Mouse (Mus musculus) heart, embryonic 10.5 days (tissue): ENCODE measurements around the gene Elavl2. TPM values are rescaled to one million over a fixed set of nuclear protein-coding genes. Genes with fewer than 3 reads are reported as not detected.

ENCODE experiments used
- DNase-seq: peaks from one replicate; pipeline ENCODE4 v3.0.0-alpha.2; 2017; ENCODE audit warnings: low spot score
- H3K27ac ChIP-seq: fragments of 300-500 bp; sonication (generic); 2 replicates; pipeline ENCODE4 v1.5.1; 2016; ENCODE audit warnings: mild to moderate bottlenecking
- H3K27me3 ChIP-seq: fragments of 300-500 bp; sonication (generic); 2 replicates; pipeline ENCODE4 v1.6.1; 2016; ENCODE audit warnings: mild to moderate bottlenecking; ENCODE audit not compliant: poor library complexity, insufficient read depth, severe bottlenecking
- H3K36me3 ChIP-seq: fragments of 300-500 bp; sonication (generic); 2 replicates; pipeline ENCODE4 v1.6.1; 2016; ENCODE audit warnings: mild to moderate bottlenecking, moderate library complexity
- H3K4me1 ChIP-seq: fragments of 300-500 bp; sonication (generic); 2 replicates; pipeline ENCODE4 v1.6.1; 2016; ENCODE audit warnings: mild to moderate bottlenecking
- H3K4me3 ChIP-seq: fragments of 300-500 bp; sonication (generic); 2 replicates; pipeline ENCODE4 v1.5.1; 2016; ENCODE audit warnings: mild to moderate bottlenecking, moderate library complexity
- H3K9me3 ChIP-seq: fragments of 300-500 bp; sonication (generic); 2 replicates; pipeline ENCODE4 v1.6.1; 2016; ENCODE audit warnings: mild to moderate bottlenecking, moderate library complexity
- WGBS: fragments of 180-500 bp; shearing (Covaris S2); methylation state at CpG from one replicate; pipeline ENCODE4 v1.1.7; 2016; 5-methylcytosine and 5-hydroxymethylcytosine counted together
- polyA plus RNA-seq: library from polyadenylated mRNA; unstranded; fragments of >200 nt; fragmentation: Nextera tagmentation; extraction: Ambion mirVana; gene quantifications from 2 replicates; pipeline ENCODE4 v1.2.1, GENCODE M21; 2016

The Elavl2 gene
- 1.8 and 2.5 TPM in 2 replicates for polyA plus RNA-seq

DNA sequence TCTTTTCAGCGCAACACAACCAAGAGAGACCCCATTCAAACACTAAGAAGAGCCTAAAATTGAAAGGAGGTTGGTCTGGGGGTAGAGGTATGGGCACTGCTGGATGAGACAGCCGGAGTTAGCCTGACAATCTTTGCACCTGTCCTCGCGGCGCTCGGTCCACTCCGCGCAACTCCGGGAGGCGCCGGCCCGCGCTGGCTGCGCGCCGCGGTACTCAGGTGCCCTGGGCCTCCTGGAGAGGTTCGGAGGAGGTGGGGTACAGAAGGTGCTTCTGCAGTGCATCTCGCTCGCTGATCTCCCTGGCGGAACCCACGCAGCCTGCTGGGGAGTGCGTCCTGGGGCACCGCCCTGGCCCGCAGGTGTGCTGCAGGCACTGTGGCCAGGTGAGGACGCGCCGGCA lies at the start of gene Elavl2:
TSS of gene Elavl2 (minus strand) at position 363 of the 400 bp plus-strand sequence.
- H3K9me3 ChIP-seq: no peaks in the 10 kb centered on the region
- peaks cover 21% of the 10 kb centered on the region for H3K27me3 ChIP-seq
- DNase-seq: no peak
- H3K27ac ChIP-seq: no peak within 1 kb of the TSS
- no peaks in the 10 kb centered on the region for H3K36me3 ChIP-seq
- H3K4me3 ChIP-seq: peak within 1 kb of the TSS; percentile 60
- WGBS: under 1% methylated on average over 28 of the region's 28 CpGs
- peaks cover 5% of the 10 kb centered on the region for H3K4me1 ChIP-seq

DNA sequence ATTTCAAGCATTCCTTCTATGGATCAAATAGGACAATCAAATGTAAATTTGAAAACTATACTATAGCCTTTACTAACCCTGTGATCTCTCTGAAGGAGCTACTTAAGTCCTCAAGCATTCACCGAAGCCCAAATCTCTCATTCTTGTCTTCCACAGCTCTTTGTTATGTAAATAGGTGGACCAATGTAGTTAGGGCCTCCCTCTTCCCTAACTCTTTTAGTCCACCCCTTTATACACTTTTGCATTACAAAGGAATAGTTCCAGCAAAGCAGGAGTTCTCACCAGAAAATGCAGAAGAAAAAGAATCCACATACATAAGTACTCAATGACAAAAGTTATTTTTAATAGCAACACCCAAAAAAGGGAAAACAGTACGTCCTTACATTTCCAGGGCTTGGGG lies 47.3 kb upstream of the Elavl2 start:
- H3K36me3 ChIP-seq: no peaks in the 10 kb centered on the region
- no peak for DNase-seq
- no peaks in the 10 kb centered on the region for H3K9me3 ChIP-seq
- no peak overlapping the region for H3K4me3 ChIP-seq
- H3K27me3 ChIP-seq: no peaks in the 10 kb centered on the region
- H3K4me1 ChIP-seq: no peaks in the 10 kb centered on the region
- WGBS: 64% methylated on average over 2 of the region's 2 CpGs
- no peak overlapping the region for H3K27ac ChIP-seq

DNA sequence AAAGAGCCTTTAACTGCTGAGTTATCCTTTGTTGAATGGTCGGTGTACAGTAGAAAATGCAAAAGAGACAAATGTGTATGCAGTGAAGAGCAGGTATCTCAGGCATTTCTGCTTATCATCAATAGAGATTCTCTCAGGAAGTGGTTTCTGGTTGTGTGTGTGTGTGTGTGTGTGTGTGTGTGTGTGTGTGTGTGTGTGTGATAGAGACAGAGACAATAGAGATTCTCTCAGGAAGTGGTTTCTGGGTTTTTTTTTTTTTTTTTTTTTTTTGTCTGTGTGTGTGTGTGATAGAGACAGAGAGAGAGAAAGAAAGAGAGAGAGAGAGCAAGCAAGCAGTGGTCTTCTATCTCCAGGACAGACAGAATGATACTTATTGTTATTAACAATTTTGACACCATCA lies 15.0 kb upstream of the Elavl2 start:
- no peaks in the 10 kb centered on the region for H3K9me3 ChIP-seq
- DNase-seq: no peak
- H3K4me3 ChIP-seq: no peak overlapping the region
- H3K4me1 ChIP-seq: no peaks in the 10 kb centered on the region
- no peaks in the 10 kb centered on the region for H3K27me3 ChIP-seq
- H3K27ac ChIP-seq: no peak overlapping the region
- WGBS: 67% methylated on average over 1 of the region's 1 CpGs
- no peaks in the 10 kb centered on the region for H3K36me3 ChIP-seq

DNA sequence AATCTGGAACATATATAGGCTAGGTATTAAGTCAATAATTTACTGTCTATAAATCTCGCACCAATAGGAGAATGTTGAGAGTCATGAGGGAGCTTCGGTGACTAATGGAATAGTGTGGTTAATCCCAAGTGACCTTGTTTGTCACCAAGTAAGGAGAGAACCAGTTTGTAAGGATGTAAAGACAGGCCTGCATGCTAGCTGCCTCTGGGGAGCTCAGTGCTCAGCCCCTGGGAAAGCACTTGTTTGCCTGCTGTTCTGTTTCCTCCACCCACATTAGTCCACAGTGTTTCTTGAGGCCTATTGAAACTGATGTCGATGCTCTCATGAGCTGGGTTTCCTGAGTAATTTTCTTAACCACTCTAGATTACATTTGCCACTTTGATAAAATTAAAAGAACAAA lies 4.5 kb upstream of the Elavl2 start:
- 69% methylated on average over 3 of the region's 3 CpGs for WGBS
- Histone ChIP-seq H3K36me3 (no peaks in the 10 kb centered on the region), H3K27me3 (peaks cover 13% of the 10 kb centered on the region), H3K27ac (no peak overlapping the region), H3K9me3 (no peaks in the 10 kb centered on the region), H3K4me3 (no peak overlapping the region), H3K4me1 (peaks cover 5% of the 10 kb centered on the region)
- no peak for DNase-seq

DNA sequence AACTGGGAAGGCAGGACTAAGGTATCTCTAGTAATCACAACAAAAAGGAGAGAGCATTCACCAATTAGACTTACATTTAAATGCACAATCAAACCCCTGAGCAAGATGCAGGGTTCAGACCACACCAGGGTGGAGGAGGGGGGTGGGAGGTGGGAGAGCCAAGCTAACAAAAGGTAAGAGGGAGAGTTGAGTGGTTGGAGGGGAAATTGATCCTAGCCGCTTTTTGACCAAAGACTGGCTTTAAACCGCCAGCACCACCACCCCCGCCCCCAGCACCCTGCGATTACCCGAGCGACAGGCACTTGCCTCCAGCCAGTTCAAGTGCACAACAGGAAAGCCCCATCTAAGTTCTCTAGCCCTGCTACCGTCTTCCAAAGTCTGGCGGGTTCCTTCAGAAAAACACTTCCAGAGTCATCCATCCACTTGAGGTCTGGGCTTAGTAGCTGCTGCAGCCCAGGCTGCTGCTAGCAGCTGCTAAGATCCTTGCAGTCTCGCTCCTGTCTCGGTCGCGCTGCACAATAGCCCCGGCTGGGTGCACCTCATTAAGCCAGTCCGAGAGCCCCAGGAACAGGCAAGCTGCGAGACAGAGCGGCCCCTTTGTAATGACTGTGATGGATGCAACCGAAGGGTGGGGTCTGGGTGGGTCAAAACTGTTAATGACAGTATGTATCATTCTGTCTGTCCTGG lies 932 bp downstream of the Elavl2 start:
- H3K27ac ChIP-seq: no peak overlapping the region
- H3K36me3 ChIP-seq: no peaks in the 10 kb centered on the region
- H3K4me1 ChIP-seq: peaks cover 5% of the 10 kb centered on the region
- H3K4me3 ChIP-seq: peak overlapping the region; percentile 60
- no peak for DNase-seq
- peaks cover 21% of the 10 kb centered on the region for H3K27me3 ChIP-seq
- WGBS: under 1% methylated on average over 17 of the region's 17 CpGs
- H3K9me3 ChIP-seq: no peaks in the 10 kb centered on the region

DNA sequence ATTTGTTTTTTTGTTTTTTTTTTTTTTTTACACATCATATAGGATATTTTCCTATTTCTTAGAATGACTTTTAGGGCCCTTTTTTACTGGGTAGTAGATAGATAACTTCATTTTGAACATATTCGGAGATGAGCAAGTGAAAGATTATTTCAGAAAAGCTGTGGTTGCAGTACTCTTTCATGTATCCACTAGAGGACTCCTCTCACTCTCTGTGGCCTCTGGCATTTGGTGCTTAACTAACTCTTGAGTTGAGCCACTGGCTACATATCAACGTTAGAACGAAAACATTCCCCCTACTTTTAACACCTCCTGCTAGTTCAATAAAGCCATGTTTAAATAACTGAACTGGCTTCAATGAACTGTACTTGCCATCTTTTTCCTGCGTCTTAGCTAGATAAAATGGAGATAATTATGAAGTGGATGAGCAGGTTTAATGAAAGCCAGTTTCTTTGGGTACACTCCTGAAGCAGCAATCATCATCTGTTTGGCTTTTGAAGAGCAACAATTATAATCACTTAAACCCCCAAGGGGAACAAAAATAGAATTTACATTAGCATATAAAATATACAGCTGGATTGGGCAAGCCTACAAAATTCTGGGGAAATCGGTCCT lies 8.5 kb downstream of the Elavl2 start:
- Histone ChIP-seq H3K9me3 (no peaks in the 10 kb centered on the region), H3K4me1 (no peaks in the 10 kb centered on the region), H3K27ac (no peak overlapping the region), H3K36me3 (no peaks in the 10 kb centered on the region), H3K27me3 (no peaks in the 10 kb centered on the region), H3K4me3 (no peak overlapping the region)
- 52% methylated on average over 5 of the region's 5 CpGs for WGBS
- no peak for DNase-seq

DNA sequence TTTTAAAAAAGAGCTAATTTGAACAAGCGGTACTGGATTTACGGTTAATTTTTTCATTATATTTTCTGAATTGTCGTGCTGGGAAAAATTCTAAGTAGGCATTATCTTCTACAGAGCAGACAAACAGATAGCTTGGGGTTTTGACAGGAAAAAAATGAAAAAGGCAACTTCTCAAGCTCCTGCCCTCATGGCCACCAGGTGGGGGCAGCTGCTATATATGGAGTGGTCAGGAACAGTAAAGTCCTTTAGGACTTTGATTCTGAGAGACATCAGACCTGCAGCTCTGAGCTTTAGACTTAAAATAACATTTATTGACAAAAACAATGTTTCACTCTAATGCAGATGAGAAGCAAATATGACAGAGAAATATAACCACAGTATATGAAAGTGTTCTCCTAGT lies 12.9 kb downstream of the Elavl2 start:
- WGBS: 82% methylated on average over 3 of the region's 3 CpGs
- Histone ChIP-seq H3K4me3 (no peak overlapping the region), H3K27me3 (no peaks in the 10 kb centered on the region), H3K4me1 (no peaks in the 10 kb centered on the region), H3K9me3 (no peaks in the 10 kb centered on the region), H3K36me3 (no peaks in the 10 kb centered on the region), H3K27ac (no peak overlapping the region)
- no peak for DNase-seq

DNA sequence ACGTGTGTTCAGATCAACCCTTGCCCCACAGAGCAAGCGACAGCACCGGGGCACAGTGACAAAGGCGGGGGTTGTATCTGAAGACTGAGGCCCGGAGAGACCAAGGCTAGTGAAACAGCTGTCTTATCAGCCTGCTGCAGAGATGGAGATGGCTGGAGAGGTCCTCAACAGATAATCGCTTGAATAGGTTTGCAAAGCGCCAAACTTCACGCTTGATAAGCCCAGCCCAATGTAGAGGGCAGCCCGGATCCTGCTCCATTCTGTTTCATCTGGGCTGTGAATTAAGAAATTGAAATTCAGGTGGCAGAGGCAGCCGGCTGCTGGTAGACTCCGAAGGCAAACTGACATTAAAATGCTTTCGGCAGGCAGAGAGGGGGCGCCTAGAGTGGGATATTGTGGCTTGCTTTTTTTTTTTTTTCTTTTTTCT lies 19.4 kb downstream of the Elavl2 start:
- Histone ChIP-seq H3K27ac (no peak overlapping the region), H3K9me3 (no peaks in the 10 kb centered on the region), H3K4me1 (peaks cover 4% of the 10 kb centered on the region; the same call in 1 of the 2 replicates), H3K4me3 (no peak overlapping the region; the same call in 1 of the 2 replicates), H3K36me3 (no peaks in the 10 kb centered on the region), H3K27me3 (peaks cover 26% of the 10 kb centered on the region)
- no peak for DNase-seq
- under 1% methylated on average over 13 of the region's 13 CpGs for WGBS

DNA sequence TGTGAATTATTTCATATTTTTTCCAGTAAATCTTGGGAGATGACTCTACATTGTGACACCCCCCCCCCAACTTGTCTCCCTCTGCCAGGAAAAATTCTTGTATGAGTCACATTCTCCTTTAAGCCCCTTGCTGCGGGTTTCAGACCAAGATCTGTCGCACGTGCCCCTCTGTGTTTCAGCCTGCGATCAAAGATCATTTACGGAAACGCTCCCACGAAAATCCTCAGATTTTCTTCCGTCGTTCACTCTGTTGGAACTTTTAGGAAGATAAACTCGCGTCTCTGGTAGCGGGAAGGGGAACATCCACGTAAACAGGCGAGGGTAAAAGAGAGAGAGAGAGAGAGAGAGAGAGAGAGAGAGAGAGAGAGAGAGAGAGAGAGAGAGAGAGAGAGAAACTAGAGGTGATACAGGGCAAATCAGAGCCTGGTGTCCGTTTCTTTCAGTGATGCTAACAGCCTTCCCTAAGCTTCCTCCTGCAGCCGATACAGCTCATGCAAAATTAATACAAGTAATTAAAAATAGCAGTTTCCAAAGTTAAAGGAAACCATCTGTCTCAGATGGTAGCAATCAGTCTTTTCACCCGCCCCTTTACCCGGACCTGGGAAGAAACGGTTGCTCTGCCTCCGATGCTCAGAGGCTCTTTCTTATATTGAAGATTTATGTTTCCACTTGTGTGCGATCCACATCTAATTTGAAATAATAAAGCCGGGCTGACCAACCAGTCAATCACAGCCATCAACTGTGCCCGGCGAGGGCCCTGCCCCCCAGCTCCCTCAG lies 20.1 kb downstream of the Elavl2 start:
- WGBS: 4% methylated on average over 24 of the region's 24 CpGs
- H3K27me3 ChIP-seq: peaks cover 26% of the 10 kb centered on the region
- no peaks in the 10 kb centered on the region for H3K36me3 ChIP-seq
- H3K27ac ChIP-seq: no peak overlapping the region
- H3K4me3 ChIP-seq: no peak overlapping the region
- no peaks in the 10 kb centered on the region for H3K9me3 ChIP-seq
- H3K4me1 ChIP-seq: peaks cover 4% of the 10 kb centered on the region; the same call in 1 of the 2 replicates
- DNase-seq: no peak

DNA sequence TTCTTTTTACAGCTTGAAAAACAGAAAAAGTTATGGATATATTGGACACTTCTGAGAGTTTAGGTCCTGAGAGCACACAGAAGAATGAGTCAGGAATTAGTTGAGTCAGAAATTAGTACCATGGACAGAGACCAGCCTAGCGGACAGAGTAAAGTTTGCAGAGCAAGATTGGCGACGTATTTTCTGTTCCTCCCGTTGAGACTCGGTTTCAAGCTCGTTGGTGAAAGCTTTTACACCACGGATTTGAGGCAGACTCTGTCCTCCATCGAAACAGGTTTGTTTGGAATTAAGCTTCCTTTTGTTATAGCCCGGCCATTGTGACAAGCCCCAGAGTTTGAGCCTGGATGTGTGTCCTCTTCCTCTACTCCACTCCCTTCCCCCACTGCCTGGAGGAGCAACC lies 21.0 kb downstream of the Elavl2 start:
- H3K4me3 ChIP-seq: peak overlapping the region; percentile 31
- WGBS: 0% methylated on average over 9 of the region's 9 CpGs
- H3K9me3 ChIP-seq: no peaks in the 10 kb centered on the region
- H3K36me3 ChIP-seq: no peaks in the 10 kb centered on the region
- H3K4me1 ChIP-seq: peaks cover 13% of the 10 kb centered on the region; the same call in 1 of the 2 replicates
- peaks cover 29% of the 10 kb centered on the region for H3K27me3 ChIP-seq
- H3K27ac ChIP-seq: no peak overlapping the region
- DNase-seq: no peak

DNA sequence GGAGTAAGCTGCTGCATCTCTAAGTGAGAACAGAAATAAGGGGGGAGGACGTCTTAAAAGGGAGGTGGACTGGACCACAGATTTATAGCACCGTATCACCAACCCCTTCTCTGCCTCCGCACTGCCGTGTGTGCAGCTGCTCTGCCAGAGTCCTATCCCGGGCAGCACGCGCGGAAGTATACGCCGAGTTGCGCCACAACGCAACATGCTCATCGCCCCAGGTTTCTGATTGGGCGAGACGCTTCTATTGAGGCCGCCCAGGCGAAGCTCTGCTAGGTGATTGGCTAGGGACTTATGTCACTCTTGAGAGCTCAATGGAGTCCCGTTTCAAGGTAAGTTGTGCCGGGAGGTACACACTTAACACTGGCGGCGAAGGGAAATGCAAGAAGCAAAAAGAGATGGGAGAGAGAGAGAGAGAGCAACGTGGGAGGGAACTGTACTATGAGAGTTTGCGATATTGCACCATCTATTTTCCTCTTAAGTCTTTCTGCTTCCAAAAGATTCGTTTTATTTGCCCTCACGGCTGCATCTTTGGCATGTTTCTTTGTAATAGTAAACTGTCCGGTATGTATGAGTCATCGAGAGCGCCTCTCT lies 24.2 kb downstream of the Elavl2 start:
- no peak overlapping the region for H3K27ac ChIP-seq
- under 1% methylated on average over 28 of the region's 28 CpGs for WGBS

DNA sequence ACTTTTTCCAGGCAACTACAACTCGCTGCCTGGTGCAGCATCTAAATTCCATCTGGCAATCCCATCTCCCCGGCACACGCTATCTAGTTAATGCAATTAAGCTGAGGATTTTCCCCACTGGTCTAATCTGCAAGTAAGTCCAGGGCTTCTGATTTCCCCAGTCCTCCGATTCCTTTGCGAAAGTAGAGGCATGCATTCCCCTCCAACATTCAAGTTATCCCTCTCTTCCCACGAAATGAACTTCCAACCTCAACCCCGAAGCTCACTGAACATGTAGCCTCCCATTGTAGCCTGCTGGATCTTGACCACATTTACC lies 25.3 kb downstream of the Elavl2 start:
- peak overlapping the region; percentile 61 for H3K4me3 ChIP-seq
- no peak overlapping the region for H3K27ac ChIP-seq
- no peaks in the 10 kb centered on the region for H3K9me3 ChIP-seq
- 2% methylated on average over 7 of the region's 7 CpGs for WGBS
- H3K4me1 ChIP-seq: peaks cover 30% of the 10 kb centered on the region
- H3K27me3 ChIP-seq: peaks cover 54% of the 10 kb centered on the region
- no peaks in the 10 kb centered on the region for H3K36me3 ChIP-seq
- DNase-seq: no peak

More for the DNA sequence above, 24.2 kb downstream of the Elavl2 start:
- H3K4me1 ChIP-seq: peaks cover 29% of the 10 kb centered on the region
- no peaks in the 10 kb centered on the region for H3K36me3 ChIP-seq
- peak overlapping the region; percentile 61 for H3K4me3 ChIP-seq
- no peaks in the 10 kb centered on the region for H3K9me3 ChIP-seq
- H3K27me3 ChIP-seq: peaks cover 54% of the 10 kb centered on the region
- peak; percentile 98 for DNase-seq
